Mouse (Mus musculus) left cerebral cortex, postnatal 25 days (tissue): ENCODE measurements around the gene Ndufa11. TPM values are rescaled to one million over a fixed set of nuclear protein-coding genes. Genes with fewer than 3 reads are reported as not detected.

Source experiments
- DNase-seq, 2 experiments: peaks; one replicate each; pipeline ENCODE4 v3.0.0; 2022; ENCODE audit warnings: low spot score in 2 of 2, mixed read lengths in 1 of 2
- intact Hi-C: fragments of 180-260 bp; cut with DNase I; formaldehyde crosslinking; loops from one replicate; pipeline ENCODE4 v1.15.1; 2025
- total RNA-seq, 2 experiments: library from RNA; stranded (reverse); gene quantifications; 2 replicates each; pipeline ENCODE4 v1.2.3; 2021

Ndufa11 gene
- 100 to 1,000 TPM; 227 to 237 TPM for total RNA-seq

- DNase-seq = peak; percentile 93 to 96
- intact Hi-C loops = loop anchor here (5.0 kb wide), 1 partner anchor 45 kb away; the partner anchor contains the start of gene Dus3l
These were observed at the start of gene Ndufa11, which contains the start of gene Vmac for GRCm38 (mm10) chr17:56717363-56718058. Ndufa11 (plus strand) TSS chr17:56717767. Vmac (minus strand) TSS chr17:56718022.

DNA sequence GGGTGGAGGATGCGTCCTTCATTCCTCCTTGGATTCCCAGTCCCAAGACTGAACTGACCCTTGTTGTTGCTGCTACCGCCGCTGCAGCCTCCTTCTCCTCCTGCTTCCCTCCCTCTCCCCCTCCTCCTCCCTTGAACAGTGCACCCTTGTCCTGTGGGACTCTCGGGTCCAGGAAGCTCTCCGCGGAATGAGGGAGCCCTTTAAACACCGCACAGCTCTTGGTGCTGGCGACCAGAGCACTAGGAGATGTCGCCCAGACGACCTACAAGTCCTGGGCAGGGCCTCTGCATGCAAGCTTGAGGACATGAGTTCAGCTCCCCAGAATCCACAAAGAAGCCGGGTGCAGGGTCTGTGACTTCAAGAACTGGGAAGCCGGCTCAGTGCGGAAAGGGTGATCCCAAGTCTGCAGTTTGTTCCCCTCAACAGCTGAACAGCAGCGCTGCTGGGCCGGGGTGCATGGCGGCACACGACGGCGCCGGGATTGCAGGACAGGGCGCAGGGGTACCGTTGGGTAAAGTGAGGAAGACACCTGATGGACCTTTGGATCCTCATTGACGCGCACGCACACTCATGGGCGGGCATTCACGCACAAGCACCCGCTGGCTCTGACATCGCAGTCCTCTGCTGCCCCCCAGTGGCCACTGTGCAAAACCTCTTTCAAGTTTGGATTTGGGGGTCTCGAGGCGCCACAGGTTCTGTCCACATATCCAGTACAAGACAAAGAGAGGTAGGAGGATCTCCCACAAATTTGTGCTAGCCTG is 49.0 kb upstream of the Ndufa11 start:
- intact Hi-C loops = loop anchor here (1.0 kb wide), 1 partner anchor 41 kb away; no protein-coding TSS in a partner anchor
- peak; percentile 78 to 82 for DNase-seq

DNA sequence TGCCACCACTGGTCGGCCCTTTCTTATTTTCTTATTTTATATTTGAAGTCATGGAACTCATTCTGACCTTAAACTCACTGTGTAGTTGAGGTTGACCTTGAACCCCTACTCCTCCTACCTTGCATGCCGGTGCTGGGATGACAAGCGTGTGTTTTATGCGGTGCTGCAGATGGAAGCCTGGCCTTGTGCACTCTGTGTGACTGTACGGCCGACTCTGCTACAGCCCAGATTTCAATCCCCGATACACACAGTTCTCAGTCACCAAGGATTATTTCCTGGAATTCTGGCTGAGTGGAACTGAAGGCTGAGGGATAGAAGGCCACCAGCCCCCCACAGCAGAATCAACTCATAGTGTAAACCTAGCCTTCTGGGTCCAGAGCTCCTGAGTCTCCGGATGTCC is 47.8 kb upstream of the Ndufa11 start:
- intact Hi-C loops = loop anchor here (5.0 kb wide), 1 partner anchor 57 kb away; the partner anchor contains the start of gene Rpl36
- DNase-seq = no peak

- peak; percentile 99 to 100 for DNase-seq
- intact Hi-C loops = loop anchor here (2.0 to 5.0 kb wide), 2 partner anchors 61 to 88 kb away; partner anchors contain the start of genes Rpl36, Safb and Safb2
These were observed 44.5 kb upstream of the Ndufa11 start, which contains the start of gene Ranbp3 for GRCm38 (mm10) chr17:56672941-56673646. Ranbp3 (plus strand) TSS chr17:56673294.

GRCm38 (mm10) chr17:56673647-56674416 is 43.7 kb upstream of the Ndufa11 start:
- no peak for DNase-seq
- intact Hi-C loops = loop anchor here (2.0 to 5.0 kb wide), 3 partner anchors 62 to 89 kb away; partner anchors contain the start of genes Rpl36, Safb and Safb2

GRCm38 (mm10) chr17:56681791-56682190 is 35.8 kb upstream of the Ndufa11 start:
- intact Hi-C loops = no loop called here

GRCm38 (mm10) chr17:56682880-56683279 is 34.7 kb upstream of the Ndufa11 start:
- no peak for DNase-seq
- intact Hi-C loops = no loop called here

More at GRCm38 (mm10) chr17:56681791-56682190, 35.8 kb upstream of the Ndufa11 start:
- no peak for DNase-seq

GRCm38 (mm10) chr17:56683546-56684140 is 33.9 kb upstream of the Ndufa11 start:
- DNase-seq = no peak
- intact Hi-C loops = no loop called here

GRCm38 (mm10) chr17:56684649-56685048 is 32.9 kb upstream of the Ndufa11 start:
- intact Hi-C loops = no loop called here
- no peak for DNase-seq

DNA sequence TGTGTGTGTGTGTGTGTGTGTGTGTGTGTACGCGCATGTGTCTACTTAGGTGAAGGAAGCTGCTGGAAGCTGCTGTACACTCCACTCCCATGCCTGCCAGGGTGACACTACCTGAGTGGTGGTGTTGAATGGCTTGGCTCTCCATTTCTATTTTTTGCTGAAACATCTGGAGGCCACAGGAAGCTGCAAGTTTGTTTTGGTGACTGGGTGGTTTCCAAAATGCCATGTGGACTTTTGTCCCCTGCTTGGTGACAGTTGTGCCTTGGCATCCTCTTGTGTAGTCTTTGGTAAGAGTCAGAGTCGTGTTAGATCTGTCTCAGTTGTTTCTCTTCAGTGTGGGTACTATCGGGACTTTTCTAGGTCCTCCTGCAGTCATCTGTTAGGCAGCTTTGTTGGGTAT is 30.8 kb upstream of the Ndufa11 start:
- intact Hi-C loops = no loop called here
- no peak for DNase-seq

- intact Hi-C loops = no loop called here
- DNase-seq = no peak
These were observed 29.5 kb upstream of the Ndufa11 start for GRCm38 (mm10) chr17:56688045-56688444.

- no peak for DNase-seq
- intact Hi-C loops = no loop called here
These were observed 28.9 kb upstream of the Ndufa11 start for GRCm38 (mm10) chr17:56688689-56689088.

DNA sequence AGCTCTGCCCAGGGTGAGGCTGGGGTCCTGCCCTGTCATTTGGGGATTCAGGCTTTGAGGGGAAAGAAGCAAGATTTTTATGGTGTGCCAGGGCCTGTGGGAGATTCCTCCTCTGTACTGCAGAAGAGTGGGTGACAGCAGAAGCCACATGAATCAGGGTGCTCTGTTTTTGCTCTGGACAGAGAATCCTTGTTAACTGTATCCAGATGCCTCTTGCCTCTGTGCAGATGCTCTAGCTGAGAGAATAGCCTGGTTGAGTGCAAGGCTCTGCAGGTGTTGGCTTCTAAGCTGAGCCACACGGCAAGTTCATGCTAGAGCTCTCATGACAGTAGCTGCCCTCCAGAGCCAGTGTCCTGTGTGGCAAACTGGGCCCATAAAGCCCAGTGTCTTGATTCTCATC is 24.2 kb upstream of the Ndufa11 start:
- intact Hi-C loops = no loop called here
- peak in 1 of 2 experiments; percentile 52 for DNase-seq

DNA sequence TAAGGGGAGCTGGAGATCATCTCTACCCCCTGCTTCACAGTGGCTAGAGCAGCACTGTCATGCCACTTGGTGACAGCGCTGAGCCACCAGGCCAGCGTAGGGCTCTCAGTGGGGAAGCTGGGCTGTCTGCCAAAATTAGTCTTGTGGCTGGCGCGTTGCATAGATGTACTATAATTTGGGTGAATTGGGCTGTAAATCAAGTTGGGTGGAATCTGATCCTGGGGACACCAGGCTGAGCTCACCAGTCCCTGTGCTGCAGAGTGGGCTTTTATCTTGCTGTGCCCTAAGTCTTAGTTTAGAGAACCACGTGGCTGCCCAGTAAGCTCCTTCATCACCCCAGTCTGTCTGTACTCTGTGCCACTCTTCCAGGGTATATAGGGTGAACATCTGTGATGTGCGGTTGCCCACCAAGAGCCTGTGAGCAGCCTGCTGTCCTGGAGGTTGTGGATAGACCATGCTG is 23.7 kb upstream of the Ndufa11 start:
- intact Hi-C loops = no loop called here
- DNase-seq = peak; percentile 71 to 74

DNA sequence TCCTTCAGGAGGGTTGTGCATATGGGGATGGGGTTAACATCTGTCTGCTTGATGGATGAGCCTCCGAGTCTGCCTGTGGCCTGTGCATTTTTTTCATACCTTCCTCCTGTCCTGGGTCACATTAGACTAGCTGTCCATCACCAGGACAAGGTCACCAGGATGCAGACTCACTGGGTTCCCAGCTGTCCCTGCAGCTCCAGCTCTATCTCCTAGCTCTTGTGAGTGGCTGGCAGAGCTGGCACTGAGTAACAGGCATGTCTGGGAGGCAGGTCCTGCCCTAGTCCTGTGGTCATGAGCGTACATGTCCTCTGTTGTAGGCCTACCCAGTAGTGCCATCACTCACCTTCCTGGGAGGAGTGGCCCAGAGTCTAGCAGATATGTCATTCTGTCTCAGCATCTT is 17.1 kb upstream of the Ndufa11 start:
- no peak for DNase-seq
- intact Hi-C loops = no loop called here

GRCm38 (mm10) chr17:56703038-56703437 is 14.5 kb upstream of the Ndufa11 start:
- DNase-seq = no peak
- intact Hi-C loops = no loop called here

GRCm38 (mm10) chr17:56706515-56706914 is 11.1 kb upstream of the Ndufa11 start:
- intact Hi-C loops = no loop called here
- no peak for DNase-seq

DNA sequence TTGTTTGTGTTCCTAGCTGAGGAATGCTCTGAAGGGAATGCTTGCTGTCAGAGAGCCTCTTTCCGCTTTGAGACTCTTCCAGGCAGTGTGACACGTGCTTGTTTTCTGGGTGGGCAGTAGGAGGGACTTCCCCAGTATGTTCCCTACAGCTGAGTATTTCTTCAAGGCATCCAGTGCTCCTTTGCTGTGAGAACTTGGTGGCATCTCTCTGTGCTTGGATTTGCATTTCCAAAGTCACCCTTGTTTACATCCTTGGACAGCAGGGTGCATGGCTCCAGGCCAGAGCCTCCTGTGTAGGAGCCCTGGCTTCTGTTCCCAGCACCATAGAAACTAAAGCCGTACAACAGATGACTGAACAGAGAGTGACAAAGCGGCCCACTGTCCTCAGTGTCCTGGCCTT is 8.9 kb upstream of the Ndufa11 start:
- intact Hi-C loops = no loop called here
- DNase-seq = no peak

GRCm38 (mm10) chr17:56709708-56710107 is 7.9 kb upstream of the Ndufa11 start:
- intact Hi-C loops = no loop called here

More at GRCm38 (mm10) chr17:56709708-56710107, 7.9 kb upstream of the Ndufa11 start:
- DNase-seq = no peak
